Mouse (Mus musculus): ENCODE measurements at regions not wholly inside any gene's neighbourhood (a gene's known extent, or its start where the extent isn't known, plus 50 kb on each side); places are given as distances from the start of the nearest gene placed in this dataset.

DNA sequence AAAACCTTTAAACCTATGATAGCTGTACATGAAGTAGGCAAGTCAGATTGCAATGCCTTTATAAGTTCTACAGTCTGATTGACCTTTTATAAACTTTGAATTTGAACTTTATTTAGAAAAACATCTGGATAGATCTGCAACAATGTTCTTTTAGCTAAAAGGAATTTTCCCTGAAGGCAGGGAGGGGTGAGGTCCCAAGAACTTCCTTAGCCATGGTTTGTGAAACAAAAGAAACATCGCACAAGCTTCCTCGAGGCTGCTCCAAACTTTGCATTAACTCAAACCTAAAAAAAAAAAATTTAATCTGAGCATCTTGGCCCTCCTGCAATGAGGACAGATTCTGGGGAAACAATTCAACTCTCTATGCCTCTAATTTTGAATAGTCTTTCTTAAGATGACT, 854.8 kb upstream of the Gm8797 start:
- TF ChIP-seq POLR2A (IDR thresholded peaks at IDR 0.05; ENCODE audit: insufficient read length, low read depth) (no peak), TCF12 (IDR thresholded peaks at IDR 0.05; ENCODE audit: insufficient read depth, poor library complexity, severe bottlenecking) (no peak), SRF (IDR thresholded peaks at IDR 0.05; ENCODE audit: control insufficient read depth, insufficient read length, low read depth) (no peak), POLR2AphosphoS2 (IDR thresholded peaks at IDR 0.05; ENCODE audit: insufficient read length, low read depth) (no peak)

All from myocyte (in vitro differentiated cells).